Mouse (Mus musculus): ENCODE measurements around the gene Pp2d1. TPM values are rescaled to one million over a fixed set of nuclear protein-coding genes. Genes with fewer than 3 reads are reported as not detected.

Gene Pp2d1
- polyA plus RNA-seq, 1 experiment from 2014 or later = 0.42 TPM

DNA sequence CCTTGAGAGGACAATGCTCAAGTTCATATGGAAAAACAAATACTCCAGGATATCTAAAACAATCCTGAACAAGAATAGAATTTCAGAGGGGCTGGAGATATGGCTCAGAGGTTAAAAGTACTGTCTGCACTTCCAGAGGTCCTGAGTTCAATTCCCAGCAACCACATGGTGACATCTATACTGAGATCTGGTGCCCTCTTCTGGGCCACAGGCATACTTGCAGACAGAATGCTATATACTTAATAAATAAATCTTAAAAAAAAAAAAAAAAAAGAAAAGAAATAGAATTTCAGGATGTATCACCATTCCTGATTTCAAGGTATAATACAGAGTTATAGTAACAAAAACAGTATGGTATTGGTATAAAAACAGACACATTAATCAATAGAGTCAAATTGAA, 19.9 kb downstream of the Pp2d1 start:
- H3K36me3 ChIP-seq = peaks cover 9% of the 10 kb centered on the region; the same call in 1 of the 2 replicates
- H3K27ac ChIP-seq = no peak overlapping the region
- no peaks in the 10 kb centered on the region for H3K4me1 ChIP-seq (replicated peaks)
- no peak overlapping the region for H3K9ac ChIP-seq (replicated peaks)
- no peak overlapping the region for H3K4me3 ChIP-seq (replicated peaks)
- no peak for ATAC-seq
- H3K9me3 ChIP-seq = no peaks in the 10 kb centered on the region
- no peaks in the 10 kb centered on the region for H3K27me3 ChIP-seq
- no peak overlapping the region for H3K4me2 ChIP-seq (replicated peaks)

DNA sequence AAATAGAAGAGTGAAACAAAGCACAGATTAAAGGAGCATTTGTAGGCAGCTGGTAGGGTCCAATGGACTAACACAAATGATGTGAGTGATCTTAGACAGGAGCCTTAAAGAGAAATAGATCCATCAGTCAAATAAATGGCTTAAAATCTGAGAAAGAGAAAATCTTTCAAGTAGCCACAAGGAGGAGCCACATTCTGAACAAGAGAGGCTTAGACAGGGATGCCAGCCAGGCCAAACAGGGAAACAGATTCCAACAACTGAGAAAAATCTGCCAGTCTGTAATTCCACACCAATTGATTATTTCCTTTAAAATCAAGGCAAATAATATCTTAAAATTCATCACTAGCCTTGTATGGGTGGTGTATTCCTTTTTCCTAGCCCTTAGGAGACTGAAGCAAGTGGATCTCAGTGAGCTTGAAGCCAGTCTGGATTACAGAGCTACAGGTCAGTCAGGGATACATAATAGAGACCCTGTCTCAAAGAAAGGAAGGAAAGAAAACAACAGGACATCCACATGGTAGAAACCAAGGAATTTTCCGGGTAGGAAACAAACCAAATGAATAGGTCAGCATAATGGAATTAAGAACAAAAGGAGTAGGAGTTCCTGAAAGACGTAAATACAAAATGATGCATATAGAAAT, 26.8 kb downstream of the Pp2d1 start:
- H3K4me1 ChIP-seq (replicated peaks) = no peaks in the 10 kb centered on the region
- no peak overlapping the region for H3K27ac ChIP-seq
- 77% methylated on average over 2 of the region's 2 CpGs for WGBS
- H3K9ac ChIP-seq (replicated peaks) = no peak overlapping the region
- no peak overlapping the region for H3K4me3 ChIP-seq (replicated peaks)
- no peaks in the 10 kb centered on the region for H3K9me3 ChIP-seq
- no peak overlapping the region for H3K4me2 ChIP-seq (replicated peaks)
- peak; percentile 50; the same call in 1 of the 2 replicates for ATAC-seq
- H3K36me3 ChIP-seq = peaks cover 9% of the 10 kb centered on the region; the same call in 1 of the 2 replicates
- H3K27me3 ChIP-seq = no peaks in the 10 kb centered on the region

DNA sequence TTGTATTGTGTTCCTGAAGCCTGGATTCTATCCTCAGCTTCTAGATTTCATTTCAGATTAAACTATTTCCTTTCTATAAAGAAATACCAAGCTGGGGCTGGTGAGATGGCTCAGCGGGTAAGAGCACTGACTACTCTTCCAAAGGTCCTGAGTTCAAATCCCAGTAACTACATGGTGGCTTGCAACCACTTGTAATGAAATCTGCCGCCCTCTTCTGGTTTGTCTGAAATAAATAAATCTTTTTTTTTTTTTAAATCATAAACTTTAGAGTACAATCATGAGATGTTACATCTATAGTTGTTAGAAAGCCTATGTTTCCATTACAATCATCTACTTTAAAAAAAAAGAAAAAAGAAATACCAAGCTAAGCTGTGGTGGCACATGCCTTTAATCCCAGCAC, 36.3 kb downstream of the Pp2d1 start:
- H3K4me3 ChIP-seq (replicated peaks) = no peak overlapping the region
- H3K9ac ChIP-seq (replicated peaks) = no peak overlapping the region
- no peak overlapping the region for H3K4me2 ChIP-seq (replicated peaks)
- H3K9me3 ChIP-seq = no peaks in the 10 kb centered on the region
- no peaks in the 10 kb centered on the region for H3K27me3 ChIP-seq
- H3K36me3 ChIP-seq = peaks cover 59% of the 10 kb centered on the region
- WGBS = 92% methylated on average over 2 of the region's 2 CpGs
- no peak overlapping the region for H3K27ac ChIP-seq
- ATAC-seq = no peak
- no peaks in the 10 kb centered on the region for H3K4me1 ChIP-seq (replicated peaks)

DNA sequence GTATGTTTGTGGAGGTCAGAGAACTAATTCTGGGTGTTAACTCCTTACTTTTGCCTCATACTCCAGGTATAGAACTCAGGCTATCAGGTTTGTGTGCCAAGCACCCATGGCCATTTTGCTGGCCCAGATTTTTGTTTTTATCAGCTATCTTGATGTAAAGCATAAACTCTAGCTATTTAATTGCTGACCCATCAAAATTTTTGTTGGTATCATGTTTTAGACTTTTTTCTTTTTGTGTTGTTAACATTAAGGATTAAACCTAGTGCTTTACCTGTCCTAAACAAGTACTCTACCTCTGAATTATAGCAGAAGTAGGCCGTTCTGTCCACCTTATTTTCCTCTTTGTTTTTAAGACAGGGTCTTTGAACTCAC, 50.3 kb downstream of the Pp2d1 start:
- Histone ChIP-seq H3K4me2 (replicated peaks) (no peak overlapping the region), H3K27ac (no peak overlapping the region), H3K9ac (replicated peaks) (no peak overlapping the region), H3K9me3 (no peaks in the 10 kb centered on the region), H3K27me3 (no peaks in the 10 kb centered on the region), H3K4me3 (replicated peaks) (no peak overlapping the region), H3K4me1 (replicated peaks) (no peaks in the 10 kb centered on the region), H3K36me3 (peaks cover 33% of the 10 kb centered on the region)
- 97% methylated on average over 1 of the region's 1 CpGs for WGBS
- no peak for ATAC-seq

DNA sequence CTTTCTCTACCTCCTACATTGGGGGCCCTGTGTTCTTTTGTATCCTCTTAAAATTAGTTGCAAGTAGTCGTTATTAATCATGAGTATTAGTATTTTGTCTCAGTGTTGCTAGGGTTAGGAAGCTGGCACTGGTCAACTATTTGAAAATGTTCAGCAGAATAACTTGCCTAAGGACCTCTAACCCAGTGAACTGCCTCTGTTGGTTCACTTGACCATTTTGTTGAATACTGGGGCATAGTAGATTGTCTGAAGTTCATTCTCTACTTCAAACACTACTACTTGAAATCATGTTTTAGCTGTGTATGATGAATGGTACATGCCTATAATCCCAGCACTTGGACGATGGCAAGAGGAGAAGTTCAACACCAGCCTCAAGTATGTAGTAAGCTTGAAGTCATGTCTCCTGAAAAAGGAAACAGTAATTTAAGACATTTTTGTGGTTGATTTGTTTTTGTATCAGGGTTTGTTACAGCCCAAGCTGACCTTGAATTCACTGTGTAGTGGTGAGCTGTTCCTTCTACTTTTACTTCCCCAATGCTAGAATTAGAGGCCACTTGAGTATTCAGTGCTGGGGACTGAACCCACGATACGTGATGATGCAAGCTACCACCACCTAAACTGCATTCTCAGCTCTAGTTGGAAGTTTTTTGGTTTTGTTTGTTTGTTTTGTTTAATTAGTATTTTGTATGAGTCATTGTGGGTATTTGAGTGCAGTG, 50.8 kb downstream of the Pp2d1 start:
- 96% methylated on average over 4 of the region's 4 CpGs for WGBS
- H3K4me2 ChIP-seq (replicated peaks) = no peak overlapping the region
- H3K36me3 ChIP-seq = peaks cover 30% of the 10 kb centered on the region

DNA sequence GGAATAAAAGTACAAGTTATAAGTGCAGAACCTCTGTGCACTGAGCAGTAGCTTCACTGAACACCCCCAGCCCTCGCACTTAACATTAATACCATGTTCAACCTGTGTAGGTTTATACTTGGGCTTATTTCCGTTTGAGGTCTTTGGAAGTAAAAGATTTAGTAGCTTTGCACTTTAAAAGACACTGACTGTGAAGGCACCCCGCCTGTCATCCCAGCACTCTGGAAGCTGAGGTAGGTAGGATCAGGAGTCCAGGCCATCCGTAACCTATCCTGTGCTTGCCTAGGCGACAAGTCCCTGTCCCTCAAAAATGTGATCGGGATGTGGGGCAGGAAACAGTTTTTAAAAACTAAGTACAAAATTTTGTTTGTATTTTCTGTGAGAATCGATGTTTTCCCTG, 58.8 kb downstream of the Pp2d1 start:
- Histone ChIP-seq H3K4me3 (replicated peaks) (peak overlapping the region; percentile 97), H3K27ac (no peak overlapping the region), H3K9me3 (no peaks in the 10 kb centered on the region), H3K36me3 (peaks cover 9% of the 10 kb centered on the region), H3K9ac (replicated peaks) (peak overlapping the region; percentile 83), H3K4me1 (replicated peaks) (peaks cover 29% of the 10 kb centered on the region), H3K27me3 (no peaks in the 10 kb centered on the region), H3K4me2 (replicated peaks) (peak overlapping the region; percentile 90)
- no peak for ATAC-seq
- 51% methylated on average over 7 of the region's 7 CpGs for WGBS

More for the DNA sequence above, 50.8 kb downstream of the Pp2d1 start:
- no peak for ATAC-seq
- Histone ChIP-seq H3K9ac (replicated peaks) (no peak overlapping the region), H3K27me3 (no peaks in the 10 kb centered on the region), H3K9me3 (no peaks in the 10 kb centered on the region), H3K4me1 (replicated peaks) (no peaks in the 10 kb centered on the region), H3K27ac (no peak overlapping the region), H3K4me3 (replicated peaks) (no peak overlapping the region)

DNA sequence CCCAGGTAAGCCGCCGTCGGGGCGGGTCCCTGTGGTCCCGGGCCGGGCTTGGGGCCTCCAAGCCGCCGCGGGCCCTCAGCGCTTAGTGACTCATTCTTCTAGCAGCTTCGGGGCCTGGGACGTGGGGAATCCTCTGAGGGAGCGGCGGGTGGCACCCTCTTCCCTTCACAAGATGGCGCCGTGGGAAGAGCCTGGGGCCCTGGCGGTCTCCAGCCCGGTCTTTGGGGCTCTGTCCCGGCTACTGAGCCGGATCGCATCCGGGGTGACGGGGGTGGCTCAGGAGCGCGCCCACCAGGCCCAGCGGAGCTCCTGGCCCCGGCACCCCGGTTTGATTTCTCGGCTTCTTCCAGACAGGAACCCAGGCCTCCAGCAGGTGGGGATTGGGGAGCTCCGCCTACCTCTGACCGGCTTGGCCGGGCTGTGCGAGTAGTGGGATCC, 59.6 kb downstream of the Pp2d1 start:
- Histone ChIP-seq H3K27ac (peak overlapping the region; percentile 98), H3K4me2 (replicated peaks) (peak overlapping the region; percentile 90), H3K36me3 (peaks cover 4% of the 10 kb centered on the region), H3K9ac (replicated peaks) (peak overlapping the region; percentile 83), H3K27me3 (no peaks in the 10 kb centered on the region), H3K4me1 (replicated peaks) (peaks cover 29% of the 10 kb centered on the region), H3K9me3 (no peaks in the 10 kb centered on the region), H3K4me3 (replicated peaks) (peak overlapping the region; percentile 97)
- peak; percentile 9; the same call in 1 of the 2 replicates for ATAC-seq
- WGBS = under 1% methylated on average over 25 of the region's 33 CpGs

DNA sequence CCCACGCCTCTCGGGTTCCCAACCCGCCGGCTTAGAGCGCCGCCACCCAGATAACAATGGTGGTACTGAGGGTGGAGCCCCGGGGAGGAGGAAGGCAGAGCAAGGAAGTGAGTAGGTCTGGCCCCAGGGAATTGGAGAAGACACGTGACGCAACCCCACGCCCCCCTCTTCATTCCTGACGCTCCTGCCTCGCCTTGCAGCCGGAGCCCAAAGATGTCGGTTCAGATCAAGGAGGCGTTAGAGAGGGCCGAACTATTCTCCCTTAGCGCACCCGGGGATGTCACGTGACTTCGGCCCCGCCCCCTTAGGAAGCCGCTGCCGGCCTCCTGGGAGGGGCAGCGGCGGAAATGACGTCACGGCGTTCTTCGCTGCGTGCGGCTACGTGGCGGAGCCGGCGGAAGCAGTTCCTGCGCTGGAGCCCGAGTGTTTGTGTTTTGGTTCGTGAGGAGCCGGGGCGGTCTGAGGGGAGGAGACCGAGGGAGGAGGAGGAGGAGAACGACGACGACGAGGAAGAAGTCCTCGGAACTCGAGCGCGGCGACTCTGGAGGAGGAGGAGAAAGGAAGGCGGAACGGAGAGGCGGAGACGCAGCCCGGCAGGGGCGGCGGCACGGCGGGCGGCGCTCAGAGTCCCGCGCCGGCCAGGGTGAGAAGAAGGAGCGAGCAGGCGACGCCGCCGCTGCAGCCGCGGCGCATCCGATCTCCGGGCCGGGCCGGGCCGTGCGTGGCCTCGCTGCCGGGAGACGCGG, 60.2 kb downstream of the Pp2d1 start, which contains the start of gene Rab5a:
Gene Rab5a, plus strand, starts transcription at position 377 of the 746 bp plus-strand sequence.
- ATAC-seq = peak; percentile 98
- peak within 1 kb of the TSS; percentile 98 for H3K27ac ChIP-seq
- under 1% methylated on average over 81 of the region's 82 CpGs for WGBS

DNA sequence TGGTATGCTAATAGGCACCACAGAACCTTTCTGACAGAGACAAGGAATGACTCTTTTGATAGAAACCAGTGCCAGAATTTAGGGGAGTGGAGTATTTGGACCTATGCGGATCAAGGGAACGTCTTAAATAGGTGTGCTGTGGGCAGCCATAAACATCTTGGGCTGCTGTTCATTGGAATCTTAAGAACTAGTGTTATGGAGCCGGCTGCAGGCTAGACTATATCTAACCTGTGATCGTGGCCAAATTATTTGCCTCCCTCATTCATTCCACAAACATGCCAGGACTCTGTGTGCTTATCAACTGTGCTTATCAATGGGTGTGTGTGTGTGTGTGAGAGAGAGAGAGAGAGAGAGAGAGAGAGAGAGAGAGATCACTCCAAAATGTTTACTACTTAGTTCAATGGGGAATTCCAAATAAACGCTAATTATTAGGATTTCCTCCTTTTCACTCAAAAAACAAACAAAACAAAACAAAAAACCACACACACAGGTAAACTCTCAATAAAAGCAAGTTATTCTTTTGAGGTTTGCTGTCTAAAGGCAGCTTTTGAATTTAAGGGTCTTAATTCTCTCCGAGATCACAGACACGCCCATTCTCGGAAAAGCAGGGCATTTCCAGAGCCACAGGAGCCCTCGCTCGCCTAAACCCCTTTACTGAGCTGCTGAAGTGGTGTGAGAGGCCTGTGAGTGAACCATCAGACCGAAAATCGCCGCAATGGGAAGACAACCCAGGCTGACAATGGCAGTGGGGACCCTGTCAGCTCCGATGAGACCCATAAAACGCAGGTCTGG, 61.0 kb downstream of the Pp2d1 start:
- Histone ChIP-seq H3K4me3 (replicated peaks) (peak overlapping the region; percentile 97), H3K9ac (replicated peaks) (peak overlapping the region; percentile 78), H3K9me3 (no peaks in the 10 kb centered on the region), H3K27ac (peak overlapping the region; percentile 98), H3K27me3 (no peaks in the 10 kb centered on the region), H3K36me3 (no peaks in the 10 kb centered on the region), H3K4me2 (replicated peaks) (peak overlapping the region; percentile 90), H3K4me1 (replicated peaks) (peaks cover 29% of the 10 kb centered on the region)
- WGBS = 9% methylated on average over 15 of the region's 15 CpGs
- no peak for ATAC-seq

More for the DNA sequence above, 60.2 kb downstream of the Pp2d1 start, which contains the start of gene Rab5a:
- H3K9me3 ChIP-seq = no peaks in the 10 kb centered on the region
- H3K27me3 ChIP-seq = no peaks in the 10 kb centered on the region
- H3K4me2 ChIP-seq (replicated peaks) = peak within 1 kb of the TSS; percentile 90
- peaks cover 29% of the 10 kb centered on the region for H3K4me1 ChIP-seq (replicated peaks)
- peak within 1 kb of the TSS; percentile 83 for H3K9ac ChIP-seq (replicated peaks)
- no peaks in the 10 kb centered on the region for H3K36me3 ChIP-seq
- H3K4me3 ChIP-seq (replicated peaks) = peak within 1 kb of the TSS; percentile 97

DNA sequence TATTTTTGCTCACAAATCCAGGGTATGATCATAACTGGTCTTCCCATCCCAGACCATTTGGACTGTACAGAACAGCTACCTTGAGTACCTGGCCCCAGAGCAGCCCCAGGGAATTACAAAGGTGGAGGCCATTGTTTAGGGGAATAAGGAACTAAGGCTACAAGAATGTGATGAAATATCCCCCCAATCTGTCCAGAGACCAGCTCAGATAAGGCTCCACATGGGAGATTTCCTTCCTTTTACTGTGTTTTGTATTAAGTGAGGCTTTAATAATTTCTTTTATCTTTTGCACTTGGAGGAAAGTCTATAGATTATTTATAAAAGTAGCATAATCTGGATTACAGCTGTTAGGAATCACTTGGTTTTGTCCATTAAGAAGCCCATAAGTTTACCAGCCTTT, 70.6 kb downstream of the Pp2d1 start:
- H3K27ac ChIP-seq = no peak overlapping the region
- no peak for ATAC-seq

DNA sequence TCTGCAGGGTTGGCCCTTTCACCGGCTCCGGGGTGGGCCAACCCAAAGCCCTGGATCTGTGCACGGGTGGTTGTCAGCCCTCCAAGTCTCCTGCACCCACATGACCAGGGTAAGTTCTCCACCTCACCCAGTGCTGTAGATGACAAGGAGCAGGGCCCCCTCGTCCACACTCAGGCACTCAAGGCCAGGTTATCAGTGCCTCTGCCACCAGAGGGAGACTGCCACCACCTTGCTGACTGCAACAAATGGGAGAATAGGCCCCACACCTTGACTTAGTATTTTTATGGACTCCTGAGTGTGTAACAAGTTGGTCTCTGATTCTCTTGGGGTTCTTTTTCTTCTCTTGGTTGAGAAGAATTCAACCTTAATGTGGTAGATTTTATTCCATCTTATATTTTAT, 73.7 kb downstream of the Pp2d1 start:
- H3K27ac ChIP-seq = no peak overlapping the region
- H3K36me3 ChIP-seq = no peaks in the 10 kb centered on the region
- WGBS = 60% methylated on average over 4 of the region's 4 CpGs
- H3K27me3 ChIP-seq = no peaks in the 10 kb centered on the region
- ATAC-seq = no peak
- no peaks in the 10 kb centered on the region for H3K9me3 ChIP-seq
- no peak overlapping the region for H3K4me3 ChIP-seq (replicated peaks)
- H3K9ac ChIP-seq (replicated peaks) = no peak overlapping the region
- no peak overlapping the region for H3K4me2 ChIP-seq (replicated peaks)
- H3K4me1 ChIP-seq (replicated peaks) = peaks cover 12% of the 10 kb centered on the region

More for the DNA sequence above, 70.6 kb downstream of the Pp2d1 start:
- no peak overlapping the region for H3K9ac ChIP-seq (replicated peaks)
- H3K27me3 ChIP-seq = no peaks in the 10 kb centered on the region
- H3K4me1 ChIP-seq (replicated peaks) = peaks cover 1% of the 10 kb centered on the region; the same call in 1 of the 2 replicates
- H3K9me3 ChIP-seq = no peaks in the 10 kb centered on the region
- H3K36me3 ChIP-seq = no peaks in the 10 kb centered on the region
- H3K4me3 ChIP-seq (replicated peaks) = no peak overlapping the region
- H3K4me2 ChIP-seq (replicated peaks) = no peak overlapping the region
